Mouse (Mus musculus): ENCODE measurements around the gene Lrrc8b. TPM values are rescaled to one million over a fixed set of nuclear protein-coding genes. Genes with fewer than 3 reads are reported as not detected.

Gene Lrrc8b
- total and polyA plus RNA-seq, 3 experiments = 6.4 to 55.3 (median 18.0) TPM

- Histone ChIP-seq H3K4me1 (ENCODE audit: insufficient read depth, low read depth, low read length) (peaks cover 73% of the 10 kb centered on the region), H3K36me3 (replicated peaks) (peaks cover 25% of the 10 kb centered on the region), H3K9me3 (replicated peaks) (no peaks in the 10 kb centered on the region), H3K27me3 (ENCODE audit: insufficient read depth, low read length) (no peaks in the 10 kb centered on the region), H3K4me3 (ENCODE audit: low read depth, low read length) (peak overlapping the region; percentile 51; the same call in 1 of the 2 replicates)
- ATAC-seq (ENCODE audit: extremely low read depth, insufficient number of reproducible peaks, low FRiP score, poor library complexity, severe bottlenecking) (peak; percentile 62), DNase-seq (ENCODE audit: low spot score) (peak; percentile 54)
- TF ChIP-seq TAL1 (conservative IDR thresholded peaks at IDR 0.05; ENCODE audit: low read depth, low read length) (peak; percentile 83), POLR2AphosphoS5 (IDR thresholded peaks at IDR 0.05; ENCODE audit: insufficient replicate concordance, low read depth, low read length) (no peak)
These were observed 4.9 kb upstream of the Lrrc8b start for GRCm38 (mm10) chr5:105410521-105411293.

DNA sequence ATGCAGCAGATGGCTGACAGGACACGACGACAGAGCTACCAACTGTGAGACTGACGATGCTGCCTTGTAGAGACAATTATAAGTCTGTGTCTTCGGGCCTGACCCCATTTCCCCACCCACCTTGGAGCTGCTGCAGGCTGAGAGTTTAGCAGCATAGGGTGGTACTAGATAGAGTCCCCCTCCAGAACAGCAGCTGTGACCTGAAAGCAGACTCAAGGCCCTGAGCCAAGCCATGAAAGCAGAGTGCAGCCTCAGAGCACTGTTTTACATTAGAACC lies 4.3 kb upstream of the Lrrc8b start:
- DNase-seq (ENCODE audit: low spot score) (no peak), ATAC-seq (ENCODE audit: extremely low read depth, insufficient number of reproducible peaks, low FRiP score, poor library complexity, severe bottlenecking) (no peak)
- no peak for TF ChIP-seq GATA1 (IDR thresholded peaks at IDR 0.05; ENCODE audit: borderline replicate concordance, low read length)
- no peak for TF ChIP-seq GATA2 (IDR thresholded peaks at IDR 0.05; ENCODE audit: borderline replicate concordance, low read depth, low read length)
- TF ChIP-seq CTCF (IDR thresholded peaks at IDR 0.05; ENCODE audit: low read depth, low read length) = no peak
- no peak for TF ChIP-seq TAL1 (conservative IDR thresholded peaks at IDR 0.05; ENCODE audit: low read depth, low read length)
- TF ChIP-seq POLR2AphosphoS5 (IDR thresholded peaks at IDR 0.05; ENCODE audit: insufficient replicate concordance, low read depth, low read length) = no peak
- Histone ChIP-seq H3K27me3 (ENCODE audit: insufficient read depth, low read length) (no peaks in the 10 kb centered on the region), H3K4me3 (ENCODE audit: low read depth, low read length) (peak overlapping the region; percentile 20; the same call in 1 of the 2 replicates), H3K9me3 (replicated peaks) (no peaks in the 10 kb centered on the region), H3K4me1 (ENCODE audit: insufficient read depth, low read depth, low read length) (peaks cover 74% of the 10 kb centered on the region), H3K36me3 (replicated peaks) (peaks cover 25% of the 10 kb centered on the region)

GRCm38 (mm10) chr5:105411768-105412167 lies 3.8 kb upstream of the Lrrc8b start:
- peaks cover 77% of the 10 kb centered on the region for H3K4me1 ChIP-seq (ENCODE audit: insufficient read depth, low read depth, low read length)
- DNase-seq (ENCODE audit: low spot score) (no peak), ATAC-seq (ENCODE audit: extremely low read depth, insufficient number of reproducible peaks, low FRiP score, poor library complexity, severe bottlenecking) (no peak)
- TF ChIP-seq GATA1 (IDR thresholded peaks at IDR 0.05; ENCODE audit: borderline replicate concordance, low read length) = no peak
- TF ChIP-seq GATA2 (IDR thresholded peaks at IDR 0.05; ENCODE audit: borderline replicate concordance, low read depth, low read length) = no peak
- no peak for TF ChIP-seq TAL1 (conservative IDR thresholded peaks at IDR 0.05; ENCODE audit: low read depth, low read length)
- no peak for TF ChIP-seq POLR2AphosphoS5 (IDR thresholded peaks at IDR 0.05; ENCODE audit: insufficient replicate concordance, low read depth, low read length)
- no peaks in the 10 kb centered on the region for H3K9me3 ChIP-seq (replicated peaks)
- peaks cover 25% of the 10 kb centered on the region for H3K36me3 ChIP-seq (replicated peaks)
- peak overlapping the region; percentile 20; the same call in 1 of the 2 replicates for H3K4me3 ChIP-seq (ENCODE audit: low read depth, low read length)
- no peaks in the 10 kb centered on the region for H3K27me3 ChIP-seq (ENCODE audit: insufficient read depth, low read length)

GRCm38 (mm10) chr5:105412634-105413033 lies 2.9 kb upstream of the Lrrc8b start:
- Histone ChIP-seq H3K4me1 (ENCODE audit: insufficient read depth, low read depth, low read length) (peaks cover 79% of the 10 kb centered on the region), H3K36me3 (replicated peaks) (peaks cover 26% of the 10 kb centered on the region), H3K4me3 (ENCODE audit: low read depth, low read length) (no peak overlapping the region), H3K27me3 (ENCODE audit: insufficient read depth, low read length) (no peaks in the 10 kb centered on the region), H3K9me3 (replicated peaks) (no peaks in the 10 kb centered on the region)
- ATAC-seq (ENCODE audit: extremely low read depth, insufficient number of reproducible peaks, low FRiP score, poor library complexity, severe bottlenecking) = no peak
- no peak for DNase-seq (ENCODE audit: low spot score)
- TF ChIP-seq GATA2 (IDR thresholded peaks at IDR 0.05; ENCODE audit: borderline replicate concordance, low read depth, low read length) (no peak), GATA1 (IDR thresholded peaks at IDR 0.05; ENCODE audit: borderline replicate concordance, low read length) (no peak)

GRCm38 (mm10) chr5:105414341-105415120 lies 1.0 kb upstream of the Lrrc8b start:
- Histone ChIP-seq H3K27me3 (ENCODE audit: insufficient read depth, low read length) (no peaks in the 10 kb centered on the region), H3K4me3 (ENCODE audit: low read depth, low read length) (peak overlapping the region; percentile 95), H3K36me3 (replicated peaks) (peaks cover 42% of the 10 kb centered on the region), H3K9me3 (replicated peaks) (peaks cover 3% of the 10 kb centered on the region; the same call in 1 of the 2 replicates), H3K4me1 (ENCODE audit: insufficient read depth, low read depth, low read length) (peaks cover 74% of the 10 kb centered on the region)
- ATAC-seq (ENCODE audit: extremely low read depth, insufficient number of reproducible peaks, low FRiP score, poor library complexity, severe bottlenecking) (no peak), DNase-seq (ENCODE audit: low spot score) (no peak)
- TF ChIP-seq POLR2AphosphoS5 (IDR thresholded peaks at IDR 0.05; ENCODE audit: insufficient replicate concordance, low read depth, low read length) (no peak), GATA2 (IDR thresholded peaks at IDR 0.05; ENCODE audit: borderline replicate concordance, low read depth, low read length) (no peak), CTCF (IDR thresholded peaks at IDR 0.05; ENCODE audit: low read depth, low read length) (no peak), GATA1 (IDR thresholded peaks at IDR 0.05; ENCODE audit: borderline replicate concordance, low read length) (no peak), TAL1 (conservative IDR thresholded peaks at IDR 0.05; ENCODE audit: low read depth, low read length) (no peak)

GRCm38 (mm10) chr5:105415951-105416675 lies 538 bp downstream of the Lrrc8b start:
- ATAC-seq (ENCODE audit: extremely low read depth, insufficient number of reproducible peaks, low FRiP score, poor library complexity, severe bottlenecking) (no peak), DNase-seq (ENCODE audit: low spot score) (no peak)
- Histone ChIP-seq H3K4me3 (ENCODE audit: low read depth, low read length) (peak overlapping the region; percentile 95), H3K9me3 (replicated peaks) (peaks cover 3% of the 10 kb centered on the region; the same call in 1 of the 2 replicates), H3K4me1 (ENCODE audit: insufficient read depth, low read depth, low read length) (peaks cover 59% of the 10 kb centered on the region), H3K27me3 (ENCODE audit: insufficient read depth, low read length) (no peaks in the 10 kb centered on the region), H3K36me3 (replicated peaks) (peaks cover 35% of the 10 kb centered on the region)
- no peak for TF ChIP-seq GATA2 (IDR thresholded peaks at IDR 0.05; ENCODE audit: borderline replicate concordance, low read depth, low read length)
- TF ChIP-seq GATA1 (IDR thresholded peaks at IDR 0.05; ENCODE audit: borderline replicate concordance, low read length) = no peak
- TF ChIP-seq CTCF (IDR thresholded peaks at IDR 0.05; ENCODE audit: low read depth, low read length) = no peak
- no peak for TF ChIP-seq POLR2AphosphoS5 (IDR thresholded peaks at IDR 0.05; ENCODE audit: insufficient replicate concordance, low read depth, low read length)

Data from G1E (cell line).